Mouse (Mus musculus) bone marrow macrophage, adult 2 months (primary cell): ENCODE data around the gene Sec24c.

ENCODE experiments used
- CTCF ChIP-seq: IDR thresholded peaks from 2 replicates; pipeline ENCODE4 v1.5.1; 2012; ENCODE audit warnings: low read depth, mild to moderate bottlenecking, low read length, moderate library complexity
- POLR2A ChIP-seq: IDR thresholded peaks from 2 replicates; pipeline ENCODE4 v1.6.1; 2012; ENCODE audit warnings: mild to moderate bottlenecking, low read depth, low read length, borderline replicate concordance

DNA sequence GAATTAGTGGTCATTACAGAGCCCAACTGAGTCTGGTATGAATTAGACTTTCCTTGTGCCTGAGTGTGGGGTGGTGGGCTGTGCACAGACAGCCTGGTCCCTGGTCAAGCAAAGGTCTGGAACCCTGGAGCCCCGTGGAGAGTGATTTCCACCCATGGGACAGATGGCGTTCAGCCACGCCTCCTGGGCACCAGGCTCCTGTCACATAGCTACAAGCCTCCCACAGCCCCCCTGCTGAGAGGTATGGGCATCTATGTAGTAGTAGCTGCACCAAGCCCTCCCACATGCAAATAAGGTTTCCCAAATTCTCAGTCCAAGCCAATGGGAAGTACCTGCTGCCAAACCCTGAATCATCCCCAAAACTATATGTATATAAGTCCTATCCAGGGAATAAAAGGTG, 47.1 kb upstream of the Sec24c start:
- TF ChIP-seq POLR2A, result no peak
- no peak for TF ChIP-seq CTCF
